Mouse (Mus musculus): Measurements from ENCODE around the gene Arrdc3.

Arrdc3 gene

GRCm38 (mm10) chr13:80920939-80921338 lies 37.8 kb downstream of the Arrdc3 start:
- DNase-seq (ENCODE audit: low spot score): no peak

- no peak for DNase-seq (ENCODE audit: low spot score)
These were observed 38.6 kb downstream of the Arrdc3 start for GRCm38 (mm10) chr13:80921593-80922327.

- no peak for DNase-seq (ENCODE audit: low spot score)
These were observed 45.0 kb downstream of the Arrdc3 start for GRCm38 (mm10) chr13:80928187-80928586.

- no peak for DNase-seq (ENCODE audit: low spot score)
These were observed 46.8 kb downstream of the Arrdc3 start for GRCm38 (mm10) chr13:80930030-80930429.

- DNase-seq (ENCODE audit: low spot score): no peak
These were observed 49.7 kb downstream of the Arrdc3 start for GRCm38 (mm10) chr13:80932816-80933402.

GRCm38 (mm10) chr13:80936426-80936825 lies 53.2 kb downstream of the Arrdc3 start:
- DNase-seq (ENCODE audit: low spot score): no peak

GRCm38 (mm10) chr13:80939228-80939627 lies 56.0 kb downstream of the Arrdc3 start:
- no peak for DNase-seq (ENCODE audit: low spot score)

- no peak for DNase-seq (ENCODE audit: low spot score)
These were observed 56.7 kb downstream of the Arrdc3 start for GRCm38 (mm10) chr13:80939866-80940265.

- no peak for DNase-seq (ENCODE audit: low spot score)
These were observed 57.2 kb downstream of the Arrdc3 start for GRCm38 (mm10) chr13:80940421-80940820.

- DNase-seq (ENCODE audit: low spot score): no peak
These were observed 57.9 kb downstream of the Arrdc3 start for GRCm38 (mm10) chr13:80940860-80941630.

- no peak for DNase-seq (ENCODE audit: low spot score)
These were observed 61.3 kb downstream of the Arrdc3 start for GRCm38 (mm10) chr13:80944532-80944931.

All from left cerebral cortex, adult 11 months (tissue).